Mouse (Mus musculus) neural tube, embryonic 14.5 days (tissue): ENCODE results near the gene Tacr2. TPM values are rescaled to one million over a fixed set of nuclear protein-coding genes. Genes with fewer than 3 reads are reported as not detected.

Source experiments
- ATAC-seq: fragments of 200-750 bp; cut with Nextera tagmentation; 2 replicates; pipeline ENCODE4 v1.8.0; 2017; ENCODE audit warnings: low read depth, mild to moderate bottlenecking, moderate TSS enrichment, moderate library complexity
- H3K27ac ChIP-seq: fragments of 300-500 bp; sonication (generic); 2 replicates; pipeline ENCODE4 v1.5.1; 2014; ENCODE audit warnings: low read depth, mild to moderate bottlenecking, control low read depth, low read length, moderate library complexity, mixed read lengths
- H3K27me3 ChIP-seq: fragments of 300-500 bp; sonication (generic); 2 replicates; pipeline ENCODE4 v1.6.1; 2014; ENCODE audit warnings: low read length; ENCODE audit not compliant: control insufficient read depth, insufficient read depth
- H3K36me3 ChIP-seq: fragments of 300-500 bp; sonication (generic); 2 replicates; pipeline ENCODE4 v1.6.1; 2014; ENCODE audit warnings: low read length, mixed read lengths; ENCODE audit not compliant: control insufficient read depth, insufficient read depth
- H3K4me1 ChIP-seq: fragments of 300-500 bp; sonication (generic); 2 replicates; pipeline ENCODE4 v1.6.1; 2014; ENCODE audit warnings: low read length; ENCODE audit not compliant: control insufficient read depth, insufficient read depth
- H3K4me2 ChIP-seq: fragments of 300-500 bp; sonication (generic); 2 replicates; pipeline ENCODE4 v1.6.1; 2014; ENCODE audit warnings: mild to moderate bottlenecking, low read depth, low read length, control low read depth
- H3K4me3 ChIP-seq: fragments of 300-500 bp; sonication (generic); 2 replicates; pipeline ENCODE4 v1.5.1; 2014; ENCODE audit warnings: low read depth, low read length, control low read depth, mixed read lengths
- H3K9ac ChIP-seq: fragments of 300-500 bp; sonication (generic); replicated peaks from 2 replicates; pipeline ENCODE4 v1.6.1; 2014; ENCODE audit warnings: low read depth, mild to moderate bottlenecking, control low read depth, low read length, mixed read lengths
- H3K9me3 ChIP-seq: fragments of 300-500 bp; sonication (generic); 2 replicates; pipeline ENCODE4 v1.6.1; 2016; ENCODE audit warnings: low read length; ENCODE audit not compliant: control insufficient read depth
- WGBS: fragments of 180-500 bp; shearing (Covaris S2); extraction: QIAGEN DNeasy Blood & Tissue Kit; methylation state at CpG from one replicate; pipeline ENCODE4 v1.1.7; 2014; 5-methylcytosine and 5-hydroxymethylcytosine counted together
- polyA plus RNA-seq: library from polyadenylated mRNA; unstranded; fragments of >200 nt; fragmentation: Nextera tagmentation; extraction: Ambion mirVana; gene quantifications from 2 replicates; pipeline ENCODE4 v1.2.1, GENCODE M21; 2014

Tacr2 gene
- polyA plus RNA-seq, 1 experiment from 2014 or later: 0.46 TPM

DNA sequence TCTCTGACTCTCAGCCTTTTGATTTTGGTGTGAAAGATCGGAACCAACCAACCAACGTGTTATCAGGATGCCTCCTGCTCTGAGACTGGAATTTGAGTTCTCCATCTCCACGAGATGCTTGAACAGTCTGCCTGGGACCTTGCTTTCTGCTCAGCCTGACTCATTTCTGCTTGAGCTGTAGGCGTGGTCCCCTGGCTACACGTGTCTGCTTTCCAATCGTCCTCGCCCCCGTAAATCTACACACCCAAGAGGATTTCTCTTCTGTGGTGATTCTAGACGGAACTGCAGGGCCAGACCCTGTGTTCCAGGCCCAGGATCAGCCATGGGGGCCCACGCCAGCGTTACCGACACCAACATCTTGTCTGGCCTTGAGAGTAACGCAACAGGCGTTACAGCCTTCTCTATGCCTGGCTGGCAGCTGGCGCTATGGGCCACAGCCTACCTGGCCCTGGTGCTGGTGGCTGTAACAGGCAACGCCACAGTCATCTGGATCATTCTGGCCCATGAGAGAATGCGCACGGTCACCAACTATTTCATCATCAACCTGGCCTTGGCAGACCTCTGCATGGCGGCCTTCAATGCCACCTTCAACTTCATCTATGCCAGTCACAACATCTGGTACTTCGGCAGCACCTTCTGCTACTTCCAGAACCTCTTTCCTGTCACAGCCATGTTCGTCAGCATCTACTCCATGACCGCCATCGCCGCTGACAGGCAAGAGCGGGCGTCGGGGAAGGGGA, 428 bp downstream of the Tacr2 start:
- no peaks in the 10 kb centered on the region for H3K36me3 ChIP-seq
- H3K9me3 ChIP-seq: no peaks in the 10 kb centered on the region
- no peaks in the 10 kb centered on the region for H3K4me1 ChIP-seq
- H3K27ac ChIP-seq: no peak overlapping the region
- H3K4me3 ChIP-seq: no peak overlapping the region
- no peaks in the 10 kb centered on the region for H3K27me3 ChIP-seq
- WGBS: 89% methylated on average over 27 of the region's 27 CpGs
- no peak overlapping the region for H3K9ac ChIP-seq
- H3K4me2 ChIP-seq: no peak overlapping the region
- ATAC-seq: no peak

DNA sequence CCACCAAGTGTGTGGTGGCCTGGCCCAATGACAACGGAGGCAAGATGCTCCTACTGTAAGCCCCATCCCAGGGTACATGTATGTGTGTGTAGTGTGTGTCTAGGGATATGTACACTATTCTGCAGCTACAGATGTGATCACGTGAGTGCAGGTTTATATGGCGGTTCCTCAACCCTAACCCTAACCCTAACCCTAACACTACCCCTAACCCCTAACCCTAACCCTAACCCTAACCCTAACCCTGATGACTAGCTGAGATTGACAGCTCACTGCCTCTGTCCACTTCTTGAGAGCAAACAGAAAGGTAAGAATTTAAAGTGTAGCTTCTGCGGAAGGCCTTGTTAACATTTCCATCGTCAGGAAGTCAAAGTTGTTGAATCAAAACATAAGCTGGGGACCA, 6.1 kb downstream of the Tacr2 start:
- Histone ChIP-seq H3K4me3 (no peak overlapping the region), H3K36me3 (no peaks in the 10 kb centered on the region), H3K9me3 (no peaks in the 10 kb centered on the region), H3K4me1 (no peaks in the 10 kb centered on the region), H3K27ac (no peak overlapping the region), H3K27me3 (no peaks in the 10 kb centered on the region), H3K9ac (no peak overlapping the region), H3K4me2 (no peak overlapping the region)
- WGBS: 95% methylated on average over 5 of the region's 5 CpGs
- no peak for ATAC-seq

DNA sequence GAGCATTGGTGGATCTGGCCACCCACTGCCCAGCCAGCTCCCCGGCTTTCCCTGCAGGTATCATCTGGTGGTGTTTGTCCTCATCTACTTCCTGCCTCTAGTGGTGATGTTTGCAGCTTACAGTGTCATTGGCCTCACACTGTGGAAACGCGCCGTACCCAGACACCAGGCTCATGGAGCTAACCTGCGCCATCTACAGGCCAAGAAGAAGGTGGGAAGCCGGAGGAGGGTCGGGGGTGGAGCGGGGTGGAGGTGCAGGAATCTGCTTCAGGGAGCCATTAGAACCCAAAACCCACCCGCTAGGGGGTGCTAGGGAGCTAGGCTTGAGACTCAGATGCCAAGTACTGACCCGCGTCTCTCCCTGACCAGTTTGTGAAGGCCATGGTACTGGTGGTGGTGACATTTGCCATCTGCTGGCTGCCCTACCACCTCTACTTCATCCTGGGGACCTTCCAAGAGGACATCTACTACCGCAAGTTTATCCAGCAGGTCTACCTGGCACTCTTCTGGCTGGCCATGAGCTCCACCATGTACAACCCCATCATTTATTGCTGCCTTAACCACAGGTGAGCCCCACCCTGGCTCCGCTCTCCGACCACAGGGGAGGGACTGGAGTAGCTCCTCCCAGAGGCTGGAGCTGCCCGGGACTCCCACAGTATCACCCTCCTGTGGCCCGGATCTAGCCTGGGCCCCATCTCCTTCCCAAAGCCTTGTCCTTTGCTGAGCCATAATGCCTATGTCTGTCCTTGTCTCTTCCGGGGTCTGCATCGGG, 9.1 kb downstream of the Tacr2 start:
- Histone ChIP-seq H3K4me1 (no peaks in the 10 kb centered on the region), H3K36me3 (no peaks in the 10 kb centered on the region), H3K4me2 (no peak overlapping the region), H3K4me3 (no peak overlapping the region), H3K27me3 (no peaks in the 10 kb centered on the region), H3K27ac (no peak overlapping the region), H3K9me3 (no peaks in the 10 kb centered on the region), H3K9ac (no peak overlapping the region)
- ATAC-seq: peak; percentile 80; the same call in 1 of the 2 replicates
- WGBS: 17% methylated on average over 18 of the region's 18 CpGs

DNA sequence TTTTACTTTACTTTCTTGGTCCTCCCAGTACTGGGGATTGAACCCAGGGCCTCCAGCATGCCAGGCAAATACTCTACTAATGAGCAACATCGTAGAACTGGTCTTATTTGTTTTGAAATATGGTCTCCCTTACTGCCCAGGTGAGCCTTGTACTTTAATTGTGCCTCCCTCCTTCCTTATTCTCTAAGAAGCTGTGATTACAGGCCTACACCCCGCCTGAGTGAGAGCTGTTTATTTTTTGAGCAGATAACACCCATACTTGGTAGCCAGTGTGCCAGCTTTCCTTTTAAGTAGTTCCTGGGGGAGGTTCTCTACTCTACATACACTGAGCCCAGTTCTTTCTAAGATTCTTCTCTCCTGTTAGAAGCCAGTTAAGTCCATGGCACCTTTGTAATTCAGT, 12.1 kb downstream of the Tacr2 start:
- no peak overlapping the region for H3K27ac ChIP-seq
- H3K27me3 ChIP-seq: no peaks in the 10 kb centered on the region
- no peak for ATAC-seq
- H3K4me3 ChIP-seq: no peak overlapping the region
- no peaks in the 10 kb centered on the region for H3K9me3 ChIP-seq
- no peak overlapping the region for H3K9ac ChIP-seq
- no peak overlapping the region for H3K4me2 ChIP-seq
- H3K36me3 ChIP-seq: peaks cover 3% of the 10 kb centered on the region
- 82% methylated on average over 2 of the region's 2 CpGs for WGBS
- no peaks in the 10 kb centered on the region for H3K4me1 ChIP-seq

- Histone ChIP-seq H3K4me1 (no peaks in the 10 kb centered on the region), H3K27me3 (no peaks in the 10 kb centered on the region), H3K9me3 (no peaks in the 10 kb centered on the region), H3K9ac (no peak overlapping the region), H3K27ac (no peak overlapping the region), H3K4me3 (no peak overlapping the region), H3K36me3 (peaks cover 21% of the 10 kb centered on the region), H3K4me2 (no peak overlapping the region)
- no peak for ATAC-seq
- 86% methylated on average over 15 of the region's 16 CpGs for WGBS
These were observed 17.0 kb downstream of the Tacr2 start for GRCm38 (mm10) chr10:62269278-62269677.

- no peak for ATAC-seq
- Histone ChIP-seq H3K9me3 (no peaks in the 10 kb centered on the region), H3K4me2 (no peak overlapping the region), H3K4me1 (no peaks in the 10 kb centered on the region), H3K9ac (no peak overlapping the region), H3K27ac (no peak overlapping the region), H3K4me3 (no peak overlapping the region), H3K36me3 (peaks cover 14% of the 10 kb centered on the region; the same call in 1 of the 2 replicates), H3K27me3 (no peaks in the 10 kb centered on the region)
- whole genome bisulfite sequencing: 36% methylated on average over 4 of the region's 4 CpGs
These were observed 23.0 kb downstream of the Tacr2 start for GRCm38 (mm10) chr10:62275235-62275634.

GRCm38 (mm10) chr10:62277499-62278293, 25.5 kb downstream of the Tacr2 start:
- Histone ChIP-seq H3K9ac (no peak overlapping the region), H3K27me3 (no peaks in the 10 kb centered on the region), H3K27ac (no peak overlapping the region), H3K4me2 (no peak overlapping the region), H3K36me3 (peaks cover 18% of the 10 kb centered on the region), H3K4me3 (no peak overlapping the region), H3K9me3 (no peaks in the 10 kb centered on the region), H3K4me1 (no peaks in the 10 kb centered on the region)
- 98% methylated on average over 18 of the region's 19 CpGs for WGBS
- ATAC-seq: no peak

GRCm38 (mm10) chr10:62279066-62279465, 26.8 kb downstream of the Tacr2 start:
- H3K9ac ChIP-seq: no peak overlapping the region
- no peak overlapping the region for H3K4me3 ChIP-seq
- H3K27me3 ChIP-seq: no peaks in the 10 kb centered on the region
- no peaks in the 10 kb centered on the region for H3K4me1 ChIP-seq
- peaks cover 21% of the 10 kb centered on the region for H3K36me3 ChIP-seq
- 87% methylated on average over 3 of the region's 3 CpGs for WGBS
- no peaks in the 10 kb centered on the region for H3K9me3 ChIP-seq
- no peak for ATAC-seq
- no peak overlapping the region for H3K27ac ChIP-seq
- no peak overlapping the region for H3K4me2 ChIP-seq

DNA sequence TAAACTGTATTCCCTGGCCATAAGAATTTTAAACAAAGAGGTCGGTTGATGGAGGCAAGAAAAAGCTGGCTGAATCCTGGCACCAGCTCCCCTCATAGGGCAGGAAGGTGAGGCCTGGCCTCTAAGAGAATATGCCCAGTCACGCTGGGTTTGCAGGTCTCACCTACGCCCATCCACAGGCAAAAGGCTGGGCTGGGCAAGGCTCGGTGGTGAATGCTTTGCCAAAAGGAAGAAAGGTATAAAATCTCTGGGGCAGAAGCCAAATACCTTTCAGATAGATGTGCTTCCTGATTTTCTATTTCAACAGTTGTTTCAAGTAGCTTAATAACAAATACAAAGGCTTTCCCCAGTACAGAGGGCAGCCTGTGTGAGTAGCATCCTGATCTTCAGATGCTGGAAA, 27.4 kb downstream of the Tacr2 start:
- Histone ChIP-seq H3K4me1 (no peaks in the 10 kb centered on the region), H3K36me3 (peaks cover 26% of the 10 kb centered on the region), H3K4me2 (no peak overlapping the region), H3K9ac (no peak overlapping the region), H3K27me3 (no peaks in the 10 kb centered on the region), H3K4me3 (no peak overlapping the region), H3K27ac (no peak overlapping the region), H3K9me3 (no peaks in the 10 kb centered on the region)
- ATAC-seq: no peak
- whole genome bisulfite sequencing: 84% methylated on average over 4 of the region's 4 CpGs
